Mouse (Mus musculus): Measurements from ENCODE around the gene Awat2. TPM values are rescaled to one million over a fixed set of nuclear protein-coding genes. Genes with fewer than 3 reads are reported as not detected.

Awat2 gene
- polyA plus RNA-seq (2015; fragmentation: Illumina TruSeq; extraction: RNeasy Lipid Tissue Mini Kit (QIAGEN cat#74804); ENCODE audit: insufficient read depth, low replicate concordance), result 0.76 TPM

DNA sequence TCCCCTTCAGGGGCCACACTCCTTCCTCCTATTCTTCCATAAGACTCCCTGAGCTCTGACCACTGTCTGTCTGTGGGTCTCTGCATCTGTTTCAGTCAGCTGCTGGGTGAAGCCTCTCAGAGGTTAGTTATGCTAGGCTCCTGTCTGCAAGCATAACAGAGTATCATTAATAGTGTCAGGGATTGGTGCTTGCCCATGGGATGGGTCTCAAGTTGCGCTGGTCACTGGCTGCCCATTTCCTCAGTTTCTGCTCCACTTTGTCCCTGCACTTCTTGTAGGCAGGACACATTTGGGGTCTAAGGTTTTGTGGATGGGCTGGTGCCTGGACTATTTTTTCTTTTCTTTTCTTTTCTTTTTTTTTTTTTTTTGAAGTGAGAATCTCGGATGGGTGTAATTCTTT is at the start of gene Awat2:
Awat2 (minus strand) TSS at position 101 of the 400 bp plus-strand sequence.

DNA sequence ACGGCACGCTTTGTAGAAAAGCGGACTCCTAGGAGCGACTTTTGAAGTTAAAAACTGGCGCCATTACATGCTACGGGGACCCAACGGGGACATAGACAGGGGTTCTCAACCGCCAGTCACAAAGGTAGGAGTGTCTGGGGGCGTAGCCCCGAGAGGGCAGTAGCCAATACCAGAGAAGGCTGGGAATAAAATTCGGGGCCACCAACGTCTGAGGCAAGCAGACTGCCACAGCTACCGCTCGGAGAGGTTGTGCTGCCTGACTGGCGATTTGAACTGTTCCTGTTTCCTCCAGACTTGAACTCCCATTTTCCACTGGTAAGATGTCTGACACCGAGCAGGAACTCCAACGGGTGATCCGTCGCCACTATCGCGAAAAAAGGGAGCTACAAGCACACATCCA is 13.8 kb downstream of the Awat2 start, which contains the start of gene Otud6a:
Otud6a (plus strand) TSS at position 321 of the 400 bp plus-strand sequence.

Other genes with a start within 250 kb of the Awat2 start
- gene Otud6a, start 13.7 kb downstream of the Awat2 start, polyA plus RNA-seq (2015; fragmentation: Illumina TruSeq; extraction: RNeasy Lipid Tissue Mini Kit (QIAGEN cat#74804); ENCODE audit: insufficient read depth, low replicate concordance), result not detected
- 94.9 TPM for gene Igbp1, start 51.6 kb upstream of the Awat2 start, polyA plus RNA-seq (2015; fragmentation: Illumina TruSeq; extraction: RNeasy Lipid Tissue Mini Kit (QIAGEN cat#74804); ENCODE audit: insufficient read depth, low replicate concordance)
- gene Dgat2l6, start 82.1 kb upstream of the Awat2 start, polyA plus RNA-seq (2015; fragmentation: Illumina TruSeq; extraction: RNeasy Lipid Tissue Mini Kit (QIAGEN cat#74804); ENCODE audit: insufficient read depth, low replicate concordance), result not detected
- gene Awat1, start 129.5 kb upstream of the Awat2 start, polyA plus RNA-seq (2015; fragmentation: Illumina TruSeq; extraction: RNeasy Lipid Tissue Mini Kit (QIAGEN cat#74804); ENCODE audit: insufficient read depth, low replicate concordance), result not detected
- not detected for gene P2ry4, start 152.2 kb upstream of the Awat2 start, polyA plus RNA-seq (2015; fragmentation: Illumina TruSeq; extraction: RNeasy Lipid Tissue Mini Kit (QIAGEN cat#74804); ENCODE audit: insufficient read depth, low replicate concordance)
- gene Arr3, start 162.8 kb upstream of the Awat2 start, polyA plus RNA-seq (2015; fragmentation: Illumina TruSeq; extraction: RNeasy Lipid Tissue Mini Kit (QIAGEN cat#74804); ENCODE audit: insufficient read depth, low replicate concordance), result not detected
- 6.6 TPM for gene Kif4, start 183.0 kb upstream of the Awat2 start, polyA plus RNA-seq (2015; fragmentation: Illumina TruSeq; extraction: RNeasy Lipid Tissue Mini Kit (QIAGEN cat#74804); ENCODE audit: insufficient read depth, low replicate concordance)
- gene Pdzd11, start 183.9 kb upstream of the Awat2 start, polyA plus RNA-seq (2015; fragmentation: Illumina TruSeq; extraction: RNeasy Lipid Tissue Mini Kit (QIAGEN cat#74804); ENCODE audit: insufficient read depth, low replicate concordance), result 40.2 TPM